ENCODE assay signal across 24 mouse cellular contexts in genomic region chr8:48514230-48514629, GRCm38 (mm10).
DNase-seq lines count a peak whose midpoint lies in the region; ATAC-seq lines count a peak whose summit lies in the region.
"Had no signal": no experiment of that assay in that cellular context is flagged by ENCODE, and none has a peak within 500 bp of the region (broad histone marks: within the 10 kb centered on the region; RNA-seq: fewer than 3 reads in every experiment).

No protein-coding gene starts in this region.

- WGBS in kidney, embryonic 14.5 days, result 73% methylated on average over 4 of the region's 4 CpGs
- 65% methylated on average over 4 of the region's 4 CpGs for WGBS in kidney, embryonic 16.5 days

- H3K9me3 ChIP-seq in kidney, embryonic 14.5 days (ENCODE audit: control insufficient read depth, low read length), result no peaks in the 10 kb centered on the region
- no peaks in the 10 kb centered on the region; the same call in 1 of the 2 replicates for H3K9me3 ChIP-seq in kidney, embryonic 16.5 days (ENCODE audit: low read length)
- peaks cover 42% of the 10 kb centered on the region for H3K9me3 ChIP-seq in megakaryocyte, embryonic 14.5 days
- H3K9me3 ChIP-seq: embryonic facial prominence, embryonic 10.5 days; embryonic facial prominence, embryonic 12.5 days; forebrain, embryonic 13.5 days; forebrain, embryonic 15.5 days had no signal

- H3K27me3 ChIP-seq in kidney, embryonic 14.5 days (ENCODE audit: control insufficient read depth, insufficient read depth, low read length), result no peaks in the 10 kb centered on the region
- H3K27me3 ChIP-seq in kidney, embryonic 16.5 days (ENCODE audit: insufficient read depth, low read length), result no peaks in the 10 kb centered on the region
- no peaks in the 10 kb centered on the region for H3K27me3 ChIP-seq in megakaryocyte, embryonic 14.5 days (replicated peaks)
- H3K27me3 ChIP-seq: CH12.LX; embryonic facial prominence, embryonic 12.5 days; forebrain, embryonic 13.5 days; forebrain, embryonic 15.5 days; Patski had no signal

- H3K36me3 ChIP-seq in kidney, embryonic 14.5 days (ENCODE audit: control insufficient read depth, insufficient read depth, low read length), result no peaks in the 10 kb centered on the region
- H3K36me3 ChIP-seq in kidney, embryonic 16.5 days (ENCODE audit: insufficient read depth, low read length), result no peaks in the 10 kb centered on the region
- no peaks in the 10 kb centered on the region for H3K36me3 ChIP-seq in megakaryocyte, embryonic 14.5 days (replicated peaks; ENCODE audit: low read length)
- H3K36me3 ChIP-seq: embryonic facial prominence, embryonic 12.5 days; forebrain, embryonic 15.5 days; G1E had no signal

- H3K27ac ChIP-seq in kidney, embryonic 14.5 days (ENCODE audit: low read depth, low read length), result no peak overlapping the region
- 0 out of 2 replicates have a peak overlapping the region, but pooled peaks have one; percentile 24 for H3K27ac ChIP-seq in kidney, embryonic 16.5 days (ENCODE audit: low read length)
- H3K27ac ChIP-seq: embryonic facial prominence, embryonic 10.5 days; embryonic facial prominence, embryonic 12.5 days; forebrain, embryonic 13.5 days; forebrain, embryonic 15.5 days had no signal

- peak; percentile 50; the same call in 1 of the 2 replicates for ATAC-seq in kidney, embryonic 14.5 days (ENCODE audit: low FRiP score, low TSS enrichment)
- peak; percentile 62; the same call in 1 of the 2 replicates for ATAC-seq in kidney, embryonic 16.5 days (ENCODE audit: low FRiP score, low TSS enrichment)
- ATAC-seq in megakaryocyte, adult 5-6 weeks (ENCODE audit: poor library complexity, severe bottlenecking), result no peak
- ATAC-seq: activated CD4-positive, CD25-positive, alpha-beta regulatory T cell, adult 4 months; CD4-positive, CD25-positive, alpha-beta regulatory T cell, adult 4 months; forebrain, embryonic 13.5 days; forebrain, embryonic 15.5 days; Patski had no signal

- H3K4me1 ChIP-seq in kidney, embryonic 14.5 days (ENCODE audit: control insufficient read depth, insufficient read depth, low read length), result 0 out of 2 replicates have a peak, but pooled peaks cover 7% of the 10 kb centered on the region
- H3K4me1 ChIP-seq in kidney, embryonic 16.5 days (ENCODE audit: insufficient read depth, low read length), result peaks cover 16% of the 10 kb centered on the region
- no peaks in the 10 kb centered on the region for H3K4me1 ChIP-seq in megakaryocyte, embryonic 14.5 days

- no peak overlapping the region for H3K9ac ChIP-seq in kidney, embryonic 14.5 days (ENCODE audit: low read depth, low read length)
- no peak overlapping the region for H3K9ac ChIP-seq in kidney, embryonic 16.5 days (replicated peaks; ENCODE audit: low read length)
- H3K9ac ChIP-seq: embryonic facial prominence, embryonic 12.5 days; forebrain, embryonic 13.5 days; forebrain, embryonic 15.5 days had no signal

- no peak for DNase-seq in kidney, postnatal 10 days
- DNase-seq in kidney, postnatal 25 days, result no peak
- DNase-seq: adrenal gland, adult 8-10 months; adrenal gland, postnatal 14 days; adrenal gland, postnatal 36 days; B cell, adult 2 months; cerebellum, adult 11-12 months; cerebellum, adult 2 months; cerebellum, adult 9-10 months; cerebellum, postnatal 10 days; cerebellum, postnatal 25 days had no signal

- no peak overlapping the region for H3K4me2 ChIP-seq in kidney, embryonic 14.5 days (replicated peaks; ENCODE audit: low read depth, low read length)
- no peak overlapping the region for H3K4me2 ChIP-seq in kidney, embryonic 16.5 days (replicated peaks; ENCODE audit: low read depth, low read length)
- H3K4me2 ChIP-seq: embryonic facial prominence, embryonic 12.5 days; forebrain, embryonic 13.5 days; forebrain, embryonic 15.5 days had no signal

- H3K4me3 ChIP-seq in kidney, embryonic 14.5 days (ENCODE audit: low read length), result no peak overlapping the region
- no peak overlapping the region for H3K4me3 ChIP-seq in kidney, embryonic 16.5 days (ENCODE audit: low read length)
- H3K4me3 ChIP-seq in megakaryocyte, embryonic 14.5 days (replicated peaks), result peak overlapping the region; percentile 65
- H3K4me3 ChIP-seq: embryonic facial prominence, embryonic 10.5 days; embryonic facial prominence, embryonic 12.5 days; forebrain, embryonic 13.5 days; forebrain, embryonic 15.5 days had no signal
